Mouse (Mus musculus): ENCODE measurements around the gene Gclc. TPM values are rescaled to one million over a fixed set of nuclear protein-coding genes. Genes with fewer than 3 reads are reported as not detected.

Gclc gene
- total RNA-seq (2015) (21.9 and 25.7 TPM in 2 replicates), total RNA-seq (2017) (24.7 and 28.5 TPM in 2 replicates)

GRCm38 (mm10) chr9:77753853-77754727, at the start of gene Gclc:
TSS of gene Gclc (plus strand) at chr9:77754535.
- peak; percentile 70 for ATAC-seq (ENCODE audit: poor library complexity, severe bottlenecking)

DNA sequence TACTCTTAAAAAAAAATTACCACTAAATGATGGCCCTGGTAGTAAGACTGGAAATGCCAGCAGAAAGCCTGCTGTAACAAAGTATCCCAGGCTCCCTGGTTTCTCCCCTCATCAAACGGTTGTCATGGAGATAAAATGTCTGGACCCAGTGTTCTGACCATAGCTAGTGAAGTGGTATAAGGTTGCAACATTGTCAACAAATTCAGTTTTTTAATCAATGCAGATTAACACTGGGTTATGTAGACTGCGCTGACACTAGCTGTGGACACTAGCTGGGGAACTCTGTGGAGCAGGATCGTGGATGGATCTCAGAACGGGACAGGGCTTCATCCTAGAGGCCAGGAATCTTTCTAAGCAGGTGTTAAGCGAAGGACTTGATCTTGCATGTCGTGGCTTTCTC, 47.8 kb upstream of the Gclc start:
- ATAC-seq (ENCODE audit: poor library complexity, severe bottlenecking) = no peak

- ATAC-seq (ENCODE audit: poor library complexity, severe bottlenecking) = no peak
Observed at GRCm38 (mm10) chr9:77707433-77708139, 46.7 kb upstream of the Gclc start.

DNA sequence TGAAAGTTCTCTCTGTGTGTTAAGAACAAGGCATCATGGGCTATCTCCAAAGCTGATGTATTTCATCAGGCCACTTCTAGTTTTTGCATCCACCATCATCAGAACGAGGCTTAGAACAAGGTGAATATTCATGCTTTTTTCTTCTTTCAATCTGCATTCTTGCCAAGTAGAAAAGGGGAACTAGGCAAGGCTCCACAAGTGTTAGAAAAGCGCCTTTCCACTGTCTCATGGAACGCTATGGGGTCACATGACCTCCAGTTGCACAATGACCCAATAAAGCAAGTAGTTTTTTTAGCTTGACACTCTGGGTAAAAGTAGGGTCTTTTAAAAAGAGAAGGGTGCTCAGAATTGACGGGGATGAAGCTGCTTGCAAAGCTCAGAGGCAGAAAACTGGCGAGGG, 45.4 kb upstream of the Gclc start:
- ATAC-seq (ENCODE audit: poor library complexity, severe bottlenecking) = peak; percentile 88

- ATAC-seq (ENCODE audit: poor library complexity, severe bottlenecking) = no peak
Observed at GRCm38 (mm10) chr9:77711021-77711569, 43.2 kb upstream of the Gclc start.

DNA sequence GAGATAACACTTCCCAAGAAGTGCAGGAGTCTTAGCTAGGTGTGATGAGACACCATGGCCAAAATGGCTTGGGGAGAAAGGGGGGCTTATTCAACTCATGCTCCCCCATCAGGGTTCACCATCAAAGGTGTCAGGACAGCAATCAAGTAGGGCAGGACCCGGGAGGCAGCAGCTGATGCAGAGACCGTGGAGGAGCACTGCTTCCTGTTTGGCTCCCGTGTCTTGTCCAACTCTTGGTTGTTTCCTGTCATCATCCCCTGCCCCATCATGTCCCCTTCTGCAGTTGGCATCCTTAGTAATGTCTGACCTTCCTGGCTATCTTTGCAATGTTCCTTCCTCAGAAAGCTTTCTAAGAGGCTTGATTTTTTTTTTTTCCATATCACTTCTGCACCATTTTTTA, 41.5 kb upstream of the Gclc start:
- ATAC-seq (ENCODE audit: poor library complexity, severe bottlenecking) = no peak

DNA sequence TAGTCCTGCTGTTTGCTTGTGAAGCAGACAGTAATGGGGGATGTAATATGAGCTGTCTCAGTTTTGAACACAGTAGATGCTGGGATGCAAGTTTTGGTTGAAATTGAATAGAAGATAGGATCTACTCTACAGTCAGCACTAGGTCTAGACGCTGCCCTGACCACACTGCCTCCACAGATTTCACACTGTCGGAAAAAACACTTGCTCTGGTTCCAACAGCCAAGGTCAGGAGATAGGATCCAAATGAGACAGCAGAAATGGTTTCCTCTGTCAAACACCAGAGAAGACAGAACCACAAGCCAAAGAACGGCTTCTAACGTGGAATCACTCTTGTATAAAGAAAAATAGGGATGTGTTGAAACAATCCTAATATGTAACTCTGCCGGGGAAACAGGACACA, 41.0 kb upstream of the Gclc start:
- 0 out of 2 replicates have a peak, but pooled peaks have one; percentile 5 for ATAC-seq (ENCODE audit: poor library complexity, severe bottlenecking)

DNA sequence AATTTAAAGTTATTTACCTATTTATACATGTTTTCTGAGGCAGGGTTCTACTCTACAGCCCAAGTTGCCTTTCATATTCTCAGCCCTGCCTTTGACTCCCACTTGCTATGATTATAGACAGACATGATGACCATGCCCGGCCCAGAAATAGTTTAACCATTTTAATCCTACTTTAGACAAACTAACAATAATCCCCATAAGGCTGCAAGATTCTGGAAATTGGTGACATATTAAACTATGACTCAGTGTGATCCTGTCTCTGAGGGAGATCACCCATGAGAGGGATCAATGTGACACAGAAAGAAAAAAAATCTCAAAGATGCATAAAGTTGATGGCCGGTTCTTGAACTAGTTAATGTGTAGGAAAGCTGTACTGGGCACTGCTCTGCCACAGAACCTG, 39.1 kb upstream of the Gclc start:
- ATAC-seq (ENCODE audit: poor library complexity, severe bottlenecking) = no peak

DNA sequence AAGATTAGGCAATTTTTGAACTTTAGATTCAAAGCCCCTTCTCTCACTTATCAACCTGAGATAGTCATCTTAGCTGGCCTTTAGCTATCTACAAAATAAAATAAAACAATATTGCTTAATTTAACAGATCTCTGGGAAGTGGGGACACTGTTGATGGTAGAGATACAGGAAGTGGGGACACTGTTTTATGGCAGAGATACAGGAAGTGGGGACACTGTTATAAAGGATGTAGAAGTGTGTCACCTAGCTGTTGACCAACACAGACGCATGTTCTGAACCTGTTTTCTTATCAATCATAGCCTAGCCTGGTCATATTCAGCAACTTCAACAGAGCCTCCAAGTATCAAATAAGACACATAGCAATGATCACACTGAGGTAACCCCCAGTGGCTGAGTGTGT, 38.3 kb upstream of the Gclc start:
- ATAC-seq (ENCODE audit: poor library complexity, severe bottlenecking) = peak; percentile 66

DNA sequence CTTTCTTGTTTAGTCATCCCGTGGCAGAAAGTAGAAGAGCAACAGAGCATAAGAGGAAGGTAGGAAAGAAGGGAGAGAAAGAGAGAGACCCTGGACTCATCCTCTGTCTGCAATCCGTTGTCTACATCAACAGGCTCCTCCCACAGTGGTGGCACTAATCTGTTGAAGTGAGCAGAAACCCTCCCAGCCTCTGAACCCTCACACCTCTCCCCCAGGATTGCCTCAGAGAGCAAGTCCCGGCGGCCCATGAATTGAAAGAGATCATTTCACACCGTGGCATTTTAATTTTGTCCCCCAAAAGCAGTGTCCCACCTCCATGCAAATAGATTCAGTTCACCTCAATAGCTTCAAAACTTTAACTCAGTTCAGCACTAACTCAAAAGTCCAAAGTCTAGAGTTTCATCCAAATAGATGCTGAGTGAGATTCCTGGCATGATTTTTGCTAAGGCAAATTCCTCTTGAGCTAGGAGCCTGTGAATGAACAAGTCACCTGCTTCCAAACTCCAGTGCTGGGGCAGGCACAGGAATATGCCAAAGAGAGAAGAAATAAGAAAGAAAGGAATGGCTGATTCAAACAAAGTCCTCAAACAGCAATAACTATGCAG, 36.4 kb upstream of the Gclc start:
- no peak for ATAC-seq (ENCODE audit: poor library complexity, severe bottlenecking)

DNA sequence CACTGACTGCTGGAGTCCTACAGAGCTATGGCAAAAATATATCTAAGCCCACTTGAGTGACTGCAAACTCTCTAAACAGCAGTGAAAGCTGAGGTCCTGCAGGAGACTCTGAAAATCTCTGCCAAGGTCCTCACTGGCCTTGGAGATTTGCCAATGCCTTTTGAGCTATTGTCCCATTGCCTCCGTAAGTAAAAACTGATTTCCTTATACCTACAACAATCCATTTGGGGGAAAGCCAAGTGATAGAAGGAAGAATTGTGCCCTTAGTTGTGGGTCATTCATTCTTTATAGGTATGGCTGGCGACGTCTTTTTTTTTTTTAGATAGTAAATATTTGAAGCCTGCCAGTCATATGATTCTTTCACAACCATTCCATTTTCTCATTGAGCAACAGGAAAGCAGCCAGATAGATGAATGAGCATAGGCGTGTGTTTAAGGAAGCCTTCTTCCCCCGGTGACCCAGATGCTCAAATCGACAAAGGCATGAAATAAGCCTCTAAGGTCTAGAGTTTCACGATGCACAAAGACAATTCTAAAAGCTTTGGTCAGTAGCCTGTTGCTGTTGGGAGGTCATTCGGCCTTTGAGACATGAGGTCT, 35.4 kb upstream of the Gclc start:
- peak; percentile 46; the same call in 1 of the 2 replicates for ATAC-seq (ENCODE audit: poor library complexity, severe bottlenecking)

DNA sequence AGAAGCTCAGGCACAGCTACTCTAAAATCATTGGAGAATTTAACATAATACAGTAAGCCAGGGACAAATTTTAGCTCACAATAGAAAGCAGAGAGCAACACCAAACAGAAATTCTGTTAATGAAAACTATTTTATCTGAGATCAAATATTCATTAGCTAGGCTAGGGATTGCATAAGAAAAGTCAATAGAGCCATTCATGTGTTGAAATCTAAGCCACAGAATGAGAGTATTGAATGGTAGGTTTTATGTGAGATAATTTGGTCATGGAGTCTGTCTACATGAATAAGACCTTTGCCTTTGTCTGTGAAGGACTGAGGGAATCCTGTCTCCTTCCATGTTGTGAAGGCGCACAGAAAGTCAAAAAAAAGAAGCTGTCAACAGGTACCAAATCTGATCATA, 34.7 kb upstream of the Gclc start:
- ATAC-seq (ENCODE audit: poor library complexity, severe bottlenecking) = no peak

DNA sequence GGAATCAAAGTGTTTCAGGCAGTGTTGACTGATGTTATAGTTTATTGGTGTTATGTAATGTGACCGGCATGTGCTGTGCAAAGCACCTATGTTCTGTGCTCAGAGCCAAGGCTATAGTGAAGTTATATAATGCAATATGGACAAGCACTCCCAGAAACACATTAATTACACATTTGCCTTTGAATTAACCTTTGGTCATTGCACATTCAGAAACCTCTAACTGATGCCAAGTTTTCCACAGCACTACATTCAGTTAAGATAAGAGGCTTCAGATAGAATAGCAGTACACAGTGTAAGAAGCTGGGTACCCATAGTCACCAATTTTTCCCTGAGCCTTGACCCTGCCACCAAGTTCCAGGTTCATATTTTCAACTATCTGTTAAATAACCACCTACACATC, 32.0 kb upstream of the Gclc start:
- ATAC-seq (ENCODE audit: poor library complexity, severe bottlenecking) = no peak

DNA sequence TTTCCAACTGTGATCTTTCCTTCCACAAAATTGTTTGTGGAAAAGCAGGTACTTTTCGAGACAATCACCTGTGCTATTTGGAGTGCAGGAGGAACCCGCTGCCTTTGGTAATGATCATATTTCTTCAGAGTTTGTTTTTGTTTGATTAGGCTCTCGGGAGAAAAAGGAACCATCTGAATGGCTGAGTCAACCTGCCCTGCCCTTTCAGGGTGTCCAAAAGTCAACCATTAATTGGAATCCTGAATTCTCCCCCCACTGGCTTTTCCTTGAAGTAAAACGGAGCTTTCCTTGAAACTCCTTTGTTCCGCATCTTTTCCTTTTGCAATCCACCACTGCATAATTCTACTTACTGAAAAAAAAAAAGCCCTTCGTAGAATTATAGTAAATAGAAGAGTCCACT, 30.1 kb upstream of the Gclc start:
- ATAC-seq (ENCODE audit: poor library complexity, severe bottlenecking) = no peak

DNA sequence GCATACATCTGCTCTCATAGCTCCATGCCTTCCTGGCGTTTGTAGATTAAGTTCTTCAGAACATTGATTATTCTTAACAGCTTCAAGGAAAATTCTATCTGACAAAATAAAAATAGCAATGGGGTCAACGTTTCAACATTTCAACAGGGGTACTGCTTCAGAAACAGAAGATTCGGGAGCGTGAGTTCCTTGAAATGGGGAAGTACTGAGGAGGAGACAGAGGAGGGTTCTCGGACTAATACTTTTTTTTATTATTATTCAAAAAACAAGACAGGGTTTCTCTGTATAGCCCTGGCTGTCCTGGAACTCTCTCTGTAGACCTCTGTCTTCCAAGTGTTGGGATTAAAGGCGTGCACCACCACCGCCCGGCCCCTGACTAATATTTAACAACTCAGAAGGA, 28.9 kb upstream of the Gclc start:
- peak; percentile 70 for ATAC-seq (ENCODE audit: poor library complexity, severe bottlenecking)

DNA sequence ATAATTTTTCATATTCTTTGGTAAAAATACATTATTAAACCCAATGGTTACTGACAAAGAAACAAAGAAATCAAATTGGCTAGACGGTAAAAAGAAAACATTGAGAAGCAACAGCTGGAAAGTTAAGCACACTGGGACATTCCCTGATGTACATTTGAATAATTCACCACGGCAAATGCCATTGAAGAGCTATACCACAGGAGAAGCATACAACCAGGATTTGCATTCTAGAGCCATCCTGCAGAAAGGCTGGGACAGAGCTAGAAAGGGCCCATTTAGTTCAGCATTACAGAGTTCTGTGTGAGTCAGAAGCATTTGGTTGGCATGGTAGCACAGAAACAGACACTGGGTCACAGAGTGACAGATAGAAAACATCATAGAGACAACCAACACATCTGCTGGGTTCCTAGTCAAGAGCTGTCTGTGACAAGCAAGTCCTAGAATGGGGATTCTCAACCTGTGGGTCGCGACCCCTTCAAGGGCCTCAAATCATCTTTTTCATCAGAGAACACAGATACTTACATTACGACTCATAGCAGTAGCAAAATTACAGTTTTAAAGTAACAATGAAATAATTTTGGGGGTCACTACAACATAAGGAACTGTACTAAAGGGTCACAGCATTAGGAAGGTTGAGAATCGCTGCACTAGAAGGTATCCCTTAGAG, 28.2 kb upstream of the Gclc start:
- no peak for ATAC-seq (ENCODE audit: poor library complexity, severe bottlenecking)

DNA sequence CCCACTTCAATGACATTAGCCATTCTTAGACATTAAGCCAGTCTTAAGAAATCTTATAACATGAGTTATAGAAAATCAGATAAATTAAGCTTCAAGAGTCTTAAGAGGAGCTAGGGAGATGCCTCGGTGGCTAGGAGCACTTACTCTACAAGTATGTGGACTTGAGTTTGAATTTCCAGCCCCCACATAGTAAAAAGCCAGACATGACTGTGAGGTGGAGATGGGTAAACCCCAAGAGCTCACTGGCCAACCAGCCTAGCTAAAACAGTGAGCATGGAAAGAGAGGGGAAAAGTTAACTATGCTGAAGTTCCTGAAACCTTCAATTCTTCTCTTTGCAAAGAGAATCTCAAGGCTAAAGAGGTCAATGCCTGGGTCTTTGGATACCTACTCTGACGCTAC, 27.3 kb upstream of the Gclc start:
- no peak for ATAC-seq (ENCODE audit: poor library complexity, severe bottlenecking)

DNA sequence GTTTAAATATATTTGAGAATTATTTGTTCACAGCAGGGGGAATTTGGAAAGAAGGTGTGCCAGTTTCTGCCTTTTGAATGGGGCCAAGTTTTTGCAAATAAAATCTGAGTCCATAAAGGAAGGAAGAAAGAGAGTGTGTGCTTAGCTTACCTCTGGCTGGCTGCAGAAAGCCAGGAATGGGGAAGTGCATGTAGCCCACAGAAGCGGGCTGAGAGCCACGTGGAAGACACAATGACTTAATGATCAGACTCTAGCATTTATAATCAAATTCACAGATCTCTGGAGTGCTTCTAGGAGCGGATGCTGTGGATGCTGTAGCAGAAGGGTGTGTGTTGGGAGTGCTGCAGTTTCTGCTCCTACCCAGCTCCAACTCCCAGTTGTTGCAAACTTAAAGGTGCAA, 22.3 kb upstream of the Gclc start:
- peak; percentile 74 for ATAC-seq (ENCODE audit: poor library complexity, severe bottlenecking)

GRCm38 (mm10) chr9:77737298-77738041, 16.9 kb upstream of the Gclc start:
- ATAC-seq (ENCODE audit: poor library complexity, severe bottlenecking) = peak; percentile 95

GRCm38 (mm10) chr9:77741452-77741851, 12.9 kb upstream of the Gclc start:
- ATAC-seq (ENCODE audit: poor library complexity, severe bottlenecking) = no peak
